Mouse (Mus musculus) mouse trophoblast stem cell (cell line): Measurements from ENCODE around the gene A330070K13Rik.

ENCODE experiments used
- in situ Hi-C, 2 experiments: fragments of 300-500 bp; cut with MseI, MboI; formaldehyde crosslinking; loops; 2 replicates in 1 of 2; 3 replicates in 1 of 2; pipeline ENCODE4 v1.15.1; 2025

The A330070K13Rik gene

GRCm38 (mm10) chr5:130384222-130384912 lies at the start of gene A330070K13Rik:
Gene A330070K13Rik (minus strand): TSS chr5:130384631.
- in situ Hi-C loops, result no loop called here

- in situ Hi-C loops, result no loop called here
Measured at GRCm38 (mm10) chr5:130411516-130411915, 27.1 kb upstream of the A330070K13Rik start.

GRCm38 (mm10) chr5:130409706-130410105 lies 25.3 kb upstream of the A330070K13Rik start:
- in situ Hi-C loops, result loop anchor here (10.0 kb wide), 1 partner anchor 445 kb away; no protein-coding TSS in a partner anchor

- in situ Hi-C loops, result loop anchor here (10.0 kb wide), 1 partner anchor 450 kb away; no protein-coding TSS in a partner anchor
Measured at GRCm38 (mm10) chr5:130405201-130405600, 20.8 kb upstream of the A330070K13Rik start.

- in situ Hi-C loops, result loop anchor here (10.0 kb wide), 1 partner anchor 454 kb away; no protein-coding TSS in a partner anchor
Measured at GRCm38 (mm10) chr5:130400136-130400917, 15.9 kb upstream of the A330070K13Rik start.

- in situ Hi-C loops, result no loop called here
Measured at GRCm38 (mm10) chr5:130395142-130395541, 10.7 kb upstream of the A330070K13Rik start.

- in situ Hi-C loops, result no loop called here
Measured at GRCm38 (mm10) chr5:130394386-130394785, 10.0 kb upstream of the A330070K13Rik start.

GRCm38 (mm10) chr5:130393618-130394355 lies 9.4 kb upstream of the A330070K13Rik start:
- in situ Hi-C loops, result no loop called here

GRCm38 (mm10) chr5:130386418-130386817 lies 2.0 kb upstream of the A330070K13Rik start:
- in situ Hi-C loops, result no loop called here

- in situ Hi-C loops, result no loop called here
Measured at GRCm38 (mm10) chr5:130375411-130375810, 9.0 kb downstream of the A330070K13Rik start.

- in situ Hi-C loops, result no loop called here
Measured at GRCm38 (mm10) chr5:130369237-130369636, 15.2 kb downstream of the A330070K13Rik start, which contains the start of gene Caln1. Gene Caln1 (plus strand): TSS chr5:130369455.

- in situ Hi-C loops, result no loop called here
Measured at GRCm38 (mm10) chr5:130368236-130368635, 16.2 kb downstream of the A330070K13Rik start.

GRCm38 (mm10) chr5:130363773-130364172 lies 20.7 kb downstream of the A330070K13Rik start:
- in situ Hi-C loops, result no loop called here

GRCm38 (mm10) chr5:130363111-130363510 lies 21.3 kb downstream of the A330070K13Rik start:
- in situ Hi-C loops, result no loop called here

GRCm38 (mm10) chr5:130355223-130355622 lies 29.2 kb downstream of the A330070K13Rik start:
- in situ Hi-C loops, result no loop called here

- in situ Hi-C loops, result no loop called here
Measured at GRCm38 (mm10) chr5:130345871-130346270, 38.6 kb downstream of the A330070K13Rik start.

GRCm38 (mm10) chr5:130344999-130345398 lies 39.4 kb downstream of the A330070K13Rik start:
- in situ Hi-C loops, result no loop called here

- in situ Hi-C loops, result no loop called here
Measured at GRCm38 (mm10) chr5:130340656-130341055, 43.8 kb downstream of the A330070K13Rik start.

- in situ Hi-C loops, result no loop called here
Measured at GRCm38 (mm10) chr5:130335462-130335861, 49.0 kb downstream of the A330070K13Rik start.

- in situ Hi-C loops, result no loop called here
Measured at GRCm38 (mm10) chr5:130333971-130334370, 50.5 kb downstream of the A330070K13Rik start.

GRCm38 (mm10) chr5:130333566-130333965 lies 50.9 kb downstream of the A330070K13Rik start:
- in situ Hi-C loops, result no loop called here

GRCm38 (mm10) chr5:130331206-130331605 lies 53.2 kb downstream of the A330070K13Rik start:
- in situ Hi-C loops, result no loop called here
